Mouse (Mus musculus): ENCODE measurements around the gene Fam71e2. TPM values are rescaled to one million over a fixed set of nuclear protein-coding genes. Genes with fewer than 3 reads are reported as not detected.

Fam71e2 gene
- not detected for polyA plus RNA-seq (2017; shearing (Covaris generic))

DNA sequence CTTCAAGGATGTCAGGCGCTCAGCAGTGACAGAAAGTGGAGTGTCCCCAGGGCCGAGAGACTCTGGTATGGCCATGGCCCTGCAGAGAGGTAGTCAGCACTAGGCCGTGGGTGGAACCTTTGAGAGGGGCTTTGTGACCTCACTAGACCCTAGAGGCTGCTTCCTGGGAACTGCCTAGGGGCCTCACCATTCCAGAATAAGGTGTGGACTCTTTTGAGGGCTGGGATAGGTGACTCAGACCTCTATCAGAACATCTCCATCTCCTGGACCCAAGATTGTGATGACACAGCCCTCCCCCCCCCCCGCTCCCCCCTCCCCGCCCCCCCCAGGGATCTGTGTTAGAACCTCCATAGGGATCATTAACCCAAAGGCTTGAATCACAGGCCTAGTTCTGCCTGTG lies at the start of gene Fam71e2:
Fam71e2 (minus strand) TSS at position 101 of the 400 bp plus-strand sequence.

GRCm38 (mm10) chr7:4812303-4813104 lies 41.4 kb upstream of the Fam71e2 start, which contains the start of gene Ube2s:
Gene Ube2s, minus strand, starts transcription at chr7:4812590.

DNA sequence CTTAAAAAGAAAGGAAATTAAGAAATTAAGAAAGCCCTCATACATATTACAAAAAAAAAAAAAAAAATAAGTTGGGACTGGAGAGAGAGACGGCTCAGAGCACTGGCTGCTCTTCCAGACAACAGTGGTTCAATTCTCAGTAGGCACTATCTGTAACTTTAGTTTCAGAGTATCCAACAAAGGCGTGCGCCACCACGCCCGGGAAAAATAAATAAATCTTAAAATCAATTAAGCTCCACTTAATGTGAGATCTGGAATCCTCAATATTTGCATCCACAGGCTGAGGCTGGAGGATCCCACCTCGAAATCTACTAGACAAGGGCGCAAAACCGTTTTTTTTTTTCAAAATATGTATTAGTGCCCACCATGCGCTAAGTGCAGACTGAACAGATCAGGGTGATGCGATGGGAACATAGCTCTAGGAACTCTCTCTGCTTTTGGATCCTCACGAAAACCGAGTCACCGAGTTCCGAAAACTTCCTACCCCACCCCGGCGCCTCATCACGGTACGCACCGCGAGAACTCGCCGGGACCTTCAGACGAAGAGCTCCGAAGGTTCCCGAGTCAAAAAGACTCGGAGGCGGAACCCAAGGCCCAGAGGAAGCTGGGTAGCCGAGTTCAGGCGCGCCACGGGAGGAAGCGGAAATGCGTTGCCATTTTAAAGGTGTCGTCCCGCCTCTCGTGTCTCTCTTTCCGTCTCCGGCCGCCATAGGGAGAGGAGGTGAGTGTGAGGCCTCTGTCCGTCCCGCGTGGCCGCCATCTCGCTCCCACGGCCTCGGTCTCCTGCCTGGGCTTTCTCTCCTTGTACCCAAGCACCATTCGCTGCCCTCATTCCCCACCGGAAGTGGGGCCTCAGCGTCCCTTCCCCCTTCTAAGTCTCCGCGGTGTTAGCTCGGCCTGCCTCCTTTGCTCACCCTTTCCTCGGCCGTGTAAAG lies 21.4 kb upstream of the Fam71e2 start, which contains the start of gene Rpl28:
Rpl28 (plus strand) TSS at position 597 of the 935 bp plus-strand sequence.

GRCm38 (mm10) chr7:4789436-4789935 lies 18.4 kb upstream of the Fam71e2 start, which contains the start of gene Tmem238:
Gene Tmem238, minus strand, starts transcription at chr7:4789656.

DNA sequence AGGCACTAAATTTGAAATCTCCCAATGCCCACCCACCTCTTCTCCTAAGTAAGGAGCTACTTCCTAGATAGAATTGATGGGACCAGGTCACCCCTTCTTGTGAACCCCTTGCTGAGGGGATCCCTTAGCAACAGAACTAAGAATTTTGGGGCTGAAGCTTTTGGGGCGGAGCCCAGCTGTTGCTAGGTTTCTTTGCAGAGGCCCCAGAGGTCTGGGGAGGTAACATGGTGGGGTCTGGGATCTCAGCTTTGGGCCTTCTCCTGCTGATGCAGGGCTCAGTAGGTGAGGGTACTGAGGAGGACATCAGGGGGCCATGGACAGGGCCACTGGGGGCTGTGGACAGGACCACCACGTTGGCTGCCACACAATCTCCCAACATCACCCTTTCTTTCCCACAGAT lies 11.7 kb upstream of the Fam71e2 start, which contains the start of the genes Il11 and Tmem190:
Il11 (minus strand) TSS at position 101 of the 400 bp plus-strand sequence.
Tmem190 (plus strand) TSS at position 179 of the 400 bp plus-strand sequence.

DNA sequence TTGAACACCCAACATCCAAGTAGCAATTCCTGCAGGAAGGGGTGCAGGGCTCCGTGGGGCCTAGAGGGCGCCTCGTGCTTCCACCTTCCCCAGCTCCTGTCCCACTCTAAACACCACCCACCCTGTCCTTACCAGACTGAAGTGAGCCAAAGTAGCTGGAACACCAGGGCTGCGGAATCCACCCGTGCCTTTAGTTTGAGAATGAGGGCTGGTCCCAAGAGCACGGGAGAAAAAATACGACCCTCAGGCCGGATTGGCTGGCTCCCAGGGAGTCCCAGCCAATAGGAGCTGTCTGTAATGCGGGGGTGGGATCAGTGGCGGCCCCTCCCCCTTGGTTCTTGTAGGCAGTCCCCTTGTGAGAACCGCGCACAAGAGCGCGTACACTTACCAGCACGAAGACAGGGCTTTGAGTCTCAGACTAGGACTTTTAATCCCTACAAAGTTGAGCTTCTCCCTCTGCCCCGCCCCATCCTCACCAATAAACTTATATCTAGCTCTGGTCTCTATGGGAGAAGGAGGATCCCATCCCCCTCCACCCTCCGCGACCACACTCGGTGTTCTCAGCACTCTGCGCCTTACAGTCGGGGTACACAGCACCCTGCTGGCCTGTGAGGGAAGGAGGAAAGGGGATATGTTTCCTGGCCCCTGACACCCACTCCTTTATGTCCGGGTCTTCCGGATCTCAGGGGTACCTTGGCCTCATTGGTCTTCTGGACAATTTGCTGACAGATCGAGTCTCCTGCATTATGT lies 18.1 kb downstream of the Fam71e2 start, which contains the start of gene Cox6b2:
Cox6b2 (minus strand) TSS at position 274 of the 750 bp plus-strand sequence.

DNA sequence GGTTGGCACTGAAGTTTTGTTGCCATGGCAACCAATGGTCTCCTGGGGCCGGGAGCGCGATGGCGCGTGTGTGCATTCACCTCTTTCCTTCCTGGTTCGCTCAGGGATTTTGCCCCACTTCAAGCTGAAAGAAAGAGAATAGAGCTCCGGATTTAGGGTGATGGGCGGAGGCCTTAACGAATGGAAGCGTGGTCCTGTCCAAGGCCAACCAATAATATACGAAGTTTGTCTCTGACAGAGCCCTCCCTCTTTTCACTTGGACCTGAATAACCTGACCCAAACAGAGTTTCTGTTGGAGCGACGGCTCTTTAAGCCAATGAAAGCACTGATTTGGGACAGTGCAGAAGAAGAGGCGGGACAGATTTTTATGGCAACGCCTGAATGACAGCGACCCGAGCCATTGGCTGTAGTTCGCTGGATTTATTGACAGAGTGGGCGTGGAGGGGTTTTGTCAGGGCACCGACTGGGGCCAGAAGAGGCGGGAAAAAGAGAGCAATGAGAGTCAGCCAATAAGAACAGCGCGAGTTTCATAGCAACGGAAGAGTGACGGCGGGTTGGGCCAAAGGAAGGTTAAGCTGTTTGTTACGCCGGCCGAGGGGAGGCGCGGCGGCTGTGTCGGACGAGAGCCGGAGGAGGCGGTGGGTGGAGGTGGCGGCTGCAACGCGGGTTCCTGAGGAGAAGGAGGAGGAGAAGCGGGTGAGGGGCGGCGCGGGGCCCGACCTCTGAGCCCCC lies 31.4 kb downstream of the Fam71e2 start, which contains the start of gene Kmt5c:
Kmt5c (plus strand) TSS at position 572 of the 732 bp plus-strand sequence.

GRCm38 (mm10) chr7:4725169-4725568 lies 45.9 kb downstream of the Fam71e2 start, which contains the start of gene Tmem150b:
Gene Tmem150b, minus strand, starts transcription at chr7:4725249.

Other genes starting within 250 kb of the Fam71e2 start
- gene Tnni3, start 247.1 kb downstream of the Fam71e2 start, polyA plus RNA-seq (2017; shearing (Covaris generic)), result 1 to 10 TPM in 1 of 2 experiments, not detected in 1; 5.5 TPM
- gene Dnaaf3, start 238.8 kb downstream of the Fam71e2 start, polyA plus RNA-seq (2017; shearing (Covaris generic)), result 1 to 10 TPM in 1 of 2 experiments, not detected in 1; 2.6 TPM
- gene Syt5, start 223.8 kb downstream of the Fam71e2 start, polyA plus RNA-seq (2017; shearing (Covaris generic)), result 1 to 10 TPM in 1 of 2 experiments, under 1 TPM in 1; 0.53 to 1.3 TPM
- gene Ptprh, start 167.3 kb downstream of the Fam71e2 start, polyA plus RNA-seq (2017; shearing (Covaris generic)), result 1 to 10 TPM in 1 of 2 experiments, not detected in 1; 1.1 TPM
- gene Tmem86b, start 139.9 kb downstream of the Fam71e2 start, polyA plus RNA-seq (2017; shearing (Covaris generic)), result 10 to 100 TPM; 12.1 to 12.7 TPM
- gene Ppp6r1, start 112.3 kb downstream of the Fam71e2 start, polyA plus RNA-seq (2017; shearing (Covaris generic)), result 100 to 1,000 TPM; 275 to 316 TPM
- 10 to 100 TPM; 62.6 to 74.0 TPM for gene Hspbp1, start 86.2 kb downstream of the Fam71e2 start, polyA plus RNA-seq (2017; shearing (Covaris generic))
- gene Brsk1, start 80.7 kb downstream of the Fam71e2 start, polyA plus RNA-seq (2017; shearing (Covaris generic)), result under 1 TPM in 1 of 2 experiments, not detected in 1; 0.64 TPM
- gene Tmem150b, start 46.1 kb downstream of the Fam71e2 start, polyA plus RNA-seq (2017; shearing (Covaris generic)), result under 1 TPM; 0.39 to 0.65 TPM
- gene Kmt5c, start 31.2 kb downstream of the Fam71e2 start, polyA plus RNA-seq (2017; shearing (Covaris generic)), result 10 to 100 TPM; 39.6 to 41.0 TPM
- 1 to 10 TPM in 1 of 2 experiments, not detected in 1; 3.1 TPM for gene Cox6b2, start 18.2 kb downstream of the Fam71e2 start, polyA plus RNA-seq (2017; shearing (Covaris generic))
- under 1 TPM; 0.18 to 0.23 TPM for gene Il11, start 11.6 kb upstream of the Fam71e2 start, polyA plus RNA-seq (2017; shearing (Covaris generic))
- gene Tmem190, start 11.6 kb upstream of the Fam71e2 start, polyA plus RNA-seq (2017; shearing (Covaris generic)), result 1 to 10 TPM in 1 of 2 experiments, under 1 TPM in 1; 0.37 to 1.1 TPM
- 10 to 100 TPM; 11.1 to 18.2 TPM for gene Tmem238, start 18.4 kb upstream of the Fam71e2 start, polyA plus RNA-seq (2017; shearing (Covaris generic))
- gene Rpl28, start 21.6 kb upstream of the Fam71e2 start, polyA plus RNA-seq (2017; shearing (Covaris generic)), result 100 to 1,000 TPM; 268 to 278 TPM
- gene Ube2s, start 41.3 kb upstream of the Fam71e2 start, polyA plus RNA-seq (2017; shearing (Covaris generic)), result 100 to 1,000 TPM in 1 of 2 experiments, 10 to 100 TPM in 1; 99.5 to 166 TPM
- not detected for gene Shisa7, start 73.4 kb upstream of the Fam71e2 start, polyA plus RNA-seq (2017; shearing (Covaris generic))
- gene Isoc2b, start 99.0 kb upstream of the Fam71e2 start, polyA plus RNA-seq (2017; shearing (Covaris generic)), result 10 to 100 TPM; 23.8 to 37.5 TPM
- gene Isoc2a, start 105.9 kb upstream of the Fam71e2 start, polyA plus RNA-seq (2017; shearing (Covaris generic)), result 1 to 10 TPM in 1 of 2 experiments, under 1 TPM in 1; 0.75 to 1.2 TPM
- gene Gm36210, start 135.2 kb upstream of the Fam71e2 start, polyA plus RNA-seq (2017; shearing (Covaris generic)), result under 1 TPM in 1 of 2 experiments, not detected in 1; 0.12 TPM
- gene Zfp628, start 143.9 kb upstream of the Fam71e2 start, polyA plus RNA-seq (2017; shearing (Covaris generic)), result 1 to 10 TPM; 2.0 to 2.2 TPM
- under 1 TPM; 0.27 to 0.86 TPM for gene Nat14, start 150.7 kb upstream of the Fam71e2 start, polyA plus RNA-seq (2017; shearing (Covaris generic))
- gene Ssc5d, start 154.5 kb upstream of the Fam71e2 start, polyA plus RNA-seq (2017; shearing (Covaris generic)), result under 1 TPM; 0.27 to 0.40 TPM
- gene Sbk2, start 193.1 kb upstream of the Fam71e2 start, polyA plus RNA-seq (2017; shearing (Covaris generic)), result under 1 TPM in 1 of 2 experiments, not detected in 1; 0.51 TPM
- under 1 TPM in 1 of 2 experiments, not detected in 1; 0.26 TPM for gene Sbk3, start 199.9 kb upstream of the Fam71e2 start, polyA plus RNA-seq (2017; shearing (Covaris generic))
- gene Zfp579, start 224.9 kb upstream of the Fam71e2 start, polyA plus RNA-seq (2017; shearing (Covaris generic)), result 10 to 100 TPM; 20.6 to 23.4 TPM
- 10 to 100 TPM; 31.2 to 51.7 TPM for gene Zfp524, start 243.1 kb upstream of the Fam71e2 start, polyA plus RNA-seq (2017; shearing (Covaris generic))
- gene Fiz1, start 243.4 kb upstream of the Fam71e2 start, polyA plus RNA-seq (2017; shearing (Covaris generic)), result 10 to 100 TPM; 41.3 to 45.3 TPM
- gene Gm44973, start 244.2 kb upstream of the Fam71e2 start, polyA plus RNA-seq (2017; shearing (Covaris generic)), result 1 to 10 TPM; 6.1 to 8.1 TPM
- 1 to 10 TPM; 7.8 to 8.4 TPM for gene Zfp865, start 249.1 kb upstream of the Fam71e2 start, polyA plus RNA-seq (2017; shearing (Covaris generic))
- not detected for gene Ccdc106, start 249.3 kb upstream of the Fam71e2 start, polyA plus RNA-seq (2017; shearing (Covaris generic))